Mouse (Mus musculus): ENCODE measurements around the gene Olfr884.

Olfr884 gene

DNA sequence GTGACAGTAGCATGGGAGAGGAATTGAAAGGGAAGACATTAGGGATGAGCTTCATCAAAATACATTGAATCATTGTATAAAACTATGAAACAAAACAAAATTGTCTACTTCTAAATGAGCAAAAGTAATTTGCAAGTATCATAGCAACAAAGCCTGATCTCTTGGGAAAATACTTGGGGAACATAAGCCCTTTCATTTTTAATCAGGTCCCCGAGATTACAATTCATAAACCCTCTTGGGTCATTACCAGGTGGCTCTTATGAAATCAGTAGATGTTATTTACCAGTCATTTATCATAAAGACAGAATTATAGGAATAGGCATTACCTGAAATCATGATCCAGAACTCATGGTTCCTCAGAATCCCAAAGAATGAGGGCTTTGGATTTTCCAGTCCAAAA is at the start of gene Olfr884:
Gene Olfr884, plus strand, starts transcription at position 301 of the 400 bp plus-strand sequence.
- no peak for DNase-seq (ENCODE audit: low read depth in 2 of 2, low spot score in 2 of 2)

- no peak for DNase-seq (ENCODE audit: low read depth in 2 of 2, low spot score in 2 of 2)
Measured at GRCm38 (mm10) chr9:37998581-37999204, 47.7 kb upstream of the Olfr884 start.

DNA sequence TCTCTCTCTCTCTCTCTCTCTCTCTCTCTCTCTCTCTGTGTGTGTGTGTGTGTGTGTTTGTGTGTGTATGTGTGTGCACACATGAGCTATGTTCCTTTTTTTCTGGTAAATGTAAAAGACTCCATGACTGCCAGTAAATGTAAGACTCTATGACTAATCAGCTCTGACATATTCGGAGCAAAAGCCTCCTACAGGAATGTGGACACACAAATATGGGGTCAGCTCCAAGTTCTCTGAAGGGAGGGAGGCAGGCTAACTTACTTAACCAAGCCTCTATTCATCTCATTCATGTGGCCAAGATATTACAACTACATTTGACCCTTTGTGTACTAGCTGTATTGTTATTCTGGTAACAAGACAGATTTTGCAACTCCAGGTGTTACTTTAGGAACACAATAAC is 46.3 kb upstream of the Olfr884 start:
- no peak for DNase-seq (ENCODE audit: low read depth in 2 of 2, low spot score in 2 of 2)

DNA sequence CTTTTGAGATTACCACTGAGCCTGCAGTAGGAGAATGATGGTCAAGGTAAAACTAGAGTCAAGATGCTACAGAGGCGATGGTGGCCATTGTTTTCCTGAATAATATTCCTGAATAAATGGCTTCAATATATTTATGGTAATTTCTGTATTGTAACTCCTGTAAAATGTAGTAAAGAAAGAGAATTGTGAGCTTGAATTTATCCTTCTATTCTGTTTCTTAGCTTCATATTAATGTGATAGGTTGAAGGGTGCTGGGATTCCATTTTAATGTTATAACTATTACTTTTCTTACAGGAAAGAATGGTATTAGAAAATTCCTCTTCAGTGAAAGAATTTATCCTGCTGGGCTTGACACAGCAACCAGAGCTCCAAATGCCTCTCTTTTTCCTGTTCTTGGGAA is 20.8 kb upstream of the Olfr884 start, which contains the start of gene Olfr883:
Gene Olfr883, plus strand, starts transcription at position 301 of the 400 bp plus-strand sequence.
- no peak for DNase-seq (ENCODE audit: low read depth in 2 of 2, low spot score in 2 of 2)

DNA sequence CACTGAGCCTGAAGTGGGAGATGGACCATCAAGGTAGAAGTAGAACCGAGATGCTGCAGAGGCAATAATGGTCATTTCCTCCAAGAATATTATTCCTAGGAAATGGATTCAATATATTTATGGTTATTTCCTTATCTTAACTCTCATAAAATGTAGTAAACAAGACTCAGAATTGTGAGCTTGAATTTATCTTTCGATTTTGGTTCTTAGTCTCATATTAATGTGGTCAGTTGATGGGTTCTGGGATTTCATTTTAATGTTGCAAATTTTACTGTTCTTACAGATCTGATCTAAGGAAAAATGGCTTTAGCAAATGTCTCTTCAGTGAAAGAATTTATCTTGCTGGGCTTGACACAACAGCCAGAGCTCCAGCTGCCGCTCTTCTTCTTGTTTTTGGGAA is 14.7 kb downstream of the Olfr884 start, which contains the start of gene Olfr885:
Gene Olfr885, plus strand, starts transcription at position 301 of the 400 bp plus-strand sequence.
- no peak for DNase-seq (ENCODE audit: low read depth in 2 of 2, low spot score in 2 of 2)

DNA sequence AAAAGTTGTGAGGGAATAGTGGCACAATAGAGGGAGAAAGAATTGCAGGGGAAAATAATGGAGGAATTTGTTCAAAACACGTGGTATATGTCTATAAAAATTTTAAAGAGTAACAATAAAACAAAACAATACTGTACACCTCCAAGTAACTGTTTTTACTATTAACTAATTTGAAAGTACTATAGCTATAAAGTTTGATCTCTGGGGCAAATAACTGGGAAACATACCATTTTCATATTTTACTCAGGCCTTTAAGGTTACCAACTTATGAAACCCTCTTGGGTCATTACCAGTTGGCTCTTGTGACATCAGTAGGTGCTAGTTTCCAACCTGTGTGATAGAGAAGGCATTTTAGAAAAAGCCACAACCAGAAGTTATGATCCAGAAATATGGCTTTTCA is 37.4 kb downstream of the Olfr884 start, which contains the start of gene Olfr887:
Gene Olfr887, plus strand, starts transcription at position 301 of the 400 bp plus-strand sequence.
- DNase-seq (ENCODE audit: low read depth in 2 of 2, low spot score in 2 of 2), result no peak

All from CD8-positive naive resting alpha-beta T cell, adult 2 months (primary cell).